Mouse (Mus musculus) hematopoietic multipotent progenitor cell, adult 10-12 weeks (in vitro differentiated cells): ENCODE measurements around the gene Cxcl12. TPM values are rescaled to one million over a fixed set of nuclear protein-coding genes. Genes with fewer than 3 reads are reported as not detected.

Experiments used
- polyA plus RNA-seq: library from polyadenylated mRNA; stranded (reverse); fragments of >175 nt; gene quantifications from 2 replicates; pipeline ENCODE4 v1.2.3, GENCODE M21; 2012; ENCODE audit warnings: low replicate concordance

Cxcl12 gene
- polyA plus RNA-seq = 3.8 and 9.3 TPM in 2 replicates

GRCm38 (mm10) chr6:117168321-117169011 lies at the start of gene Cxcl12:
Cxcl12 (plus strand) TSS chr6:117168535.

